Mouse (Mus musculus) intestine, postnatal 0 days (tissue): ENCODE measurements around the gene Cerk. TPM values are rescaled to one million over a fixed set of nuclear protein-coding genes. Genes with fewer than 3 reads are reported as not detected.

ENCODE experiments used
- ATAC-seq: fragments of 200-750 bp; cut with Nextera tagmentation; 2 replicates; pipeline ENCODE4 v1.8.0; 2017; ENCODE audit warnings: mild to moderate bottlenecking, moderate TSS enrichment, moderate library complexity
- H3K27ac ChIP-seq: fragments of 300-500 bp; sonication (generic); 2 replicates; pipeline ENCODE4 v1.5.1; 2014; ENCODE audit warnings: mild to moderate bottlenecking, low read depth, low read length, moderate library complexity
- H3K27me3 ChIP-seq: fragments of 300-500 bp; sonication (generic); replicated peaks from 2 replicates; pipeline ENCODE4 v1.6.1; 2014; ENCODE audit warnings: low read length, mixed read lengths; ENCODE audit not compliant: control insufficient read depth, insufficient read depth
- H3K36me3 ChIP-seq: fragments of 300-500 bp; sonication (generic); 2 replicates; pipeline ENCODE4 v1.6.1; 2014; ENCODE audit warnings: mild to moderate bottlenecking, moderate library complexity; ENCODE audit not compliant: control insufficient read depth, insufficient read depth
- H3K4me1 ChIP-seq: fragments of 300-500 bp; sonication (generic); replicated peaks from 2 replicates; pipeline ENCODE4 v1.6.1; 2014; ENCODE audit warnings: antibody characterized with exemption, low read length, mixed read lengths; ENCODE audit not compliant: control insufficient read depth, insufficient read depth
- H3K4me2 ChIP-seq: fragments of 300-500 bp; sonication (generic); replicated peaks from 2 replicates; pipeline ENCODE4 v1.6.1; 2014; ENCODE audit warnings: low read depth, mild to moderate bottlenecking, moderate library complexity
- H3K4me3 ChIP-seq: fragments of 300-500 bp; sonication (generic); 2 replicates; pipeline ENCODE4 v1.5.1; 2014; ENCODE audit warnings: low read depth, low read length
- H3K9ac ChIP-seq: fragments of 300-500 bp; sonication (generic); 2 replicates; pipeline ENCODE4 v1.6.1; 2014; ENCODE audit warnings: mild to moderate bottlenecking, low read depth, low read length
- H3K9me3 ChIP-seq: fragments of 300-500 bp; sonication (generic); 2 replicates; pipeline ENCODE4 v1.6.1; 2016; ENCODE audit warnings: mixed run types; ENCODE audit not compliant: control insufficient read depth
- CTCF ChIP-seq: sonication (generic); IDR thresholded peaks from 2 replicates; pipeline ENCODE4 v1.5.1; 2016; ENCODE audit warnings: low read depth, mild to moderate bottlenecking, control low read depth, antibody characterized with exemption, moderate library complexity
- WGBS: fragments of 180-500 bp; shearing (Covaris S2); extraction: QIAGEN DNeasy Blood & Tissue Kit; methylation state at CpG from one replicate; pipeline ENCODE4 v1.1.7; 2014; 5-methylcytosine and 5-hydroxymethylcytosine counted together
- polyA plus RNA-seq: library from polyadenylated mRNA; unstranded; fragments of >200 nt; fragmentation: Nextera tagmentation; extraction: Ambion mirVana; gene quantifications from 2 replicates; pipeline ENCODE4 v1.2.1, GENCODE M21; 2015

Gene Cerk
- polyA plus RNA-seq, 1 experiment from 2014 or later, result 4.2 TPM

DNA sequence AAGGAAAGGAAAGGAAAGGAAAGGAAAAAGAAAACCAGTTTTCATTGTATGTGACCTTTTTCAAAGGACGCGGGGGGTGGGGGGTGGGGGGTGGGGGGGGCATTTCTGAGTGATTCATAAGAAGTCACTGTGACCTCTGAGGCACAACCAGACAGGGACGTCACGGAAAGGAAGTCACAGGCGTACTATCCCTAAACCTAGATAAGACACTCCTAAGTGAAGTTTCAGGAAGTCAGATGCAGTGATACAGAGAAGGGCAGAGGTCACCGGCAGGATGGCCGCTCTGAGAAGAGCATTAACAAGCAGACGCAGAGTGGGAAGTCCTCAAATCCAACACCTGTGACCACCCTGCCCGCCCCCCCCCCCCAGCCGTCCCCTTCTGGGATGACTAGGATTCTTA, 25.0 kb downstream of the Cerk start:
- Histone ChIP-seq H3K27me3 (no peaks in the 10 kb centered on the region), H3K4me3 (no peak overlapping the region), H3K9me3 (no peaks in the 10 kb centered on the region), H3K36me3 (peaks cover 12% of the 10 kb centered on the region), H3K9ac (no peak overlapping the region), H3K4me1 (no peaks in the 10 kb centered on the region), H3K27ac (no peak overlapping the region), H3K4me2 (no peak overlapping the region)
- no peak for ATAC-seq
- TF ChIP-seq CTCF, result no peak
- WGBS, result 53% methylated on average over 10 of the region's 10 CpGs

DNA sequence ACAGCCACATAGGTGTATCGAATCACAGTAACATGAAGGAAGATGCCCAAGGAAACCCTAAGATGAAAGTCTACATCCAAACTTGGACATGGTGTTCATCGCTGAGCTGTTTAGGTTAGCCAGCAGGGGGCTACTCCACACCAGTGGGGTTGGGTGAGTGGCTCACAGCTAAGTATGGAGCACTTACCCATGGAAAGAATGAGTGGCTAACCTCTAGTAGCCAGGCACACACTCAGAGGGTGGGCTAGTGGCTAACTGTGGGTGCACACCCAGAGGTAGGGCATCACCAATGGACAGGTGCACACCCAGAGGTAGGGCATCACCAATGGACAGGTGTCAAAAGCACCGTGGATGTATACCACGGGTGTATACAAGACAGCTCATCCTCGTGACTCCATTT, 26.2 kb downstream of the Cerk start:
- Histone ChIP-seq H3K4me2 (no peak overlapping the region), H3K36me3 (peaks cover 14% of the 10 kb centered on the region), H3K4me3 (no peak overlapping the region), H3K9ac (no peak overlapping the region), H3K27ac (no peak overlapping the region), H3K4me1 (no peaks in the 10 kb centered on the region), H3K27me3 (no peaks in the 10 kb centered on the region), H3K9me3 (no peaks in the 10 kb centered on the region)
- TF ChIP-seq CTCF, result peak; percentile 65
- ATAC-seq, result no peak
- 91% methylated on average over 5 of the region's 5 CpGs for WGBS

DNA sequence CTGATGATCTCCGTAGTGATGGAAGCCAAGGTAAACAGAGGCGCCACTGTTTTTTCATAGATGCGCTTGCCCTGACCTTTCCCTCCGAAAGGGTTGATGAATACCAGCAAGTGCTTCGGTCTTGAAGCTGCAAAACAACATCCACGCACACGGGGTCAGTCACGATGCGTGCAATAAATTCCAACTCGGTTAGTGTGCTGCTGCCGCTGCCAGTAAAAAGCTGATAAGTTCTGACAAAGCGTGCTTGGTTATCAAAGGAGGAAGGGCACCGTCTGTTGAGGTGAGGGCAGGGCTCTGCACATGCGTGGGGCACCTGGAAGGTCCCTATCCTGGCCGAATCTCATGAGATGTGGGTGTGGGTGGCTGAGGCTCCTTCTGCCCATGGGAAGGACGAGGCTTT, 26.8 kb downstream of the Cerk start:
- peak; percentile 86 for TF ChIP-seq CTCF
- Histone ChIP-seq H3K4me2 (no peak overlapping the region), H3K4me1 (no peaks in the 10 kb centered on the region), H3K27ac (no peak overlapping the region), H3K9ac (no peak overlapping the region), H3K27me3 (no peaks in the 10 kb centered on the region), H3K36me3 (peaks cover 16% of the 10 kb centered on the region; the same call in 1 of the 2 replicates), H3K9me3 (no peaks in the 10 kb centered on the region), H3K4me3 (no peak overlapping the region)
- ATAC-seq, result peak; percentile 60
- WGBS, result 28% methylated on average over 16 of the region's 16 CpGs

DNA sequence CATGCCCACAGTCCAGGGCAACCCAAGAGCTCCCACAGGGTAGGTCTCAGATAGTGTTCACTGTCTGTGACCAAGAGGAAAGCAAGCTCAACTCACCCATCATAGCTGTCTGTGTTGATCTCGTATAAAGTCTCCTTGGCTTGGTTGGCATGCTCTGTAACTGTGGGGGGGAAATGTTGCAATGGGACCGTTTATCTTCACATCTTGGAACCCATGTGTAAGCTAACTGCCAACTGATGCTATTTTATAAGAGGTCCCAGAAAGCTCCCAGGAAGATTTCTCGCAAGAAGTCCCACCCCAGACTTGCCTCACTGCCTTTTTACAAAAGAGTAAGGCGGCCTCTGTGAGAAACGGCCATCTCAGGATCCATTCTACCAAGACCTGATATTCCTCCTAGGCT, 29.4 kb downstream of the Cerk start:
- Histone ChIP-seq H3K36me3 (peaks cover 20% of the 10 kb centered on the region; the same call in 1 of the 2 replicates), H3K4me2 (no peak overlapping the region), H3K4me1 (no peaks in the 10 kb centered on the region), H3K27ac (no peak overlapping the region), H3K9ac (no peak overlapping the region), H3K9me3 (no peaks in the 10 kb centered on the region), H3K27me3 (no peaks in the 10 kb centered on the region), H3K4me3 (no peak overlapping the region)
- ATAC-seq, result no peak
- TF ChIP-seq CTCF, result no peak
- WGBS, result 85% methylated on average over 5 of the region's 5 CpGs

DNA sequence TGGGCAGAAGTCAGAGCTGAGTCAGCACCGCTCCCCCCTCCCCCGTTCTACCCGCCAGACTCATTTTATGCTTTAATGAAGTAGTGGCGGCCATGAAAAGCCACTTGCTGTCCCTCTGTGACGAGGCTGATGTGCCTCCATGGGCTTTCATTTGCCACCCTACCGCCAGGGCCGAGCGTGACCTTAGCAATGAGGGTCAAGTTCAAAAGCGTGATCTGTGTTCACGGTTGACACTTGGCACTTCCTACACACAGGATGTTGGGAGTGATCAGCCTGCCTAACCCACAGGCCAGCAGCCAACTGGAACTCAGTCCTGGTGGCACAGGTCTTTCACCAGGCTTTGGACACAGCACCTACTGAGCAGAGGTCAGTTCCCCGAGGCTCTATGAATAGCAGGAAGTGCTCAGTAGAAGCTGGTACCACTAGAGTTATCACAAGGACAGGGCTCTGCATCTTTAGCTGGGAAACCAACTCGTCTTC, 32.4 kb downstream of the Cerk start:
- peaks cover 15% of the 10 kb centered on the region; the same call in 1 of the 2 replicates for H3K36me3 ChIP-seq
- H3K9ac ChIP-seq, result no peak overlapping the region
- no peaks in the 10 kb centered on the region for H3K27me3 ChIP-seq
- TF ChIP-seq CTCF, result no peak
- H3K9me3 ChIP-seq, result no peaks in the 10 kb centered on the region
- no peak overlapping the region for H3K4me3 ChIP-seq
- H3K4me1 ChIP-seq, result no peaks in the 10 kb centered on the region
- no peak for ATAC-seq
- WGBS, result 91% methylated on average over 12 of the region's 12 CpGs
- no peak overlapping the region for H3K27ac ChIP-seq
- no peak overlapping the region for H3K4me2 ChIP-seq

DNA sequence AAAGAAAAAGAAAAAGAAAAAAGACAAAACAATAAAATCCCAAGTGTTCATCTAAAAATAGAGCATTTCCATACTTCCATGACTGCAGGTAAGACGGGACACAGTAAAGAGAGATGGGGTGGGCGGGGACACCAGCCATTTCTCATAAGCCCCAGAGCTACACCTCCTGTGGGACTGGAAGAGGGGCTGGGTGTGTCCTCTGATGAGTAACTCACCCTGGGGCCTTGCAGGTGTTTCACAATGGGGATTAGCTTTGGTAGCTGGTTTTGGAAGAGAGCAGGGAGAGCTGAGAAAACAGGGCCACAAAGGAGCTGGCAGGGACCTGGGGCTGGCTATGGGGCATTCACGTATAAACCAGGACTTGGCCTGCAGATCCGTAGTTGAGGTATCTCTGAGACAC, 35.3 kb downstream of the Cerk start:
- peaks cover 22% of the 10 kb centered on the region; the same call in 1 of the 2 replicates for H3K36me3 ChIP-seq

DNA sequence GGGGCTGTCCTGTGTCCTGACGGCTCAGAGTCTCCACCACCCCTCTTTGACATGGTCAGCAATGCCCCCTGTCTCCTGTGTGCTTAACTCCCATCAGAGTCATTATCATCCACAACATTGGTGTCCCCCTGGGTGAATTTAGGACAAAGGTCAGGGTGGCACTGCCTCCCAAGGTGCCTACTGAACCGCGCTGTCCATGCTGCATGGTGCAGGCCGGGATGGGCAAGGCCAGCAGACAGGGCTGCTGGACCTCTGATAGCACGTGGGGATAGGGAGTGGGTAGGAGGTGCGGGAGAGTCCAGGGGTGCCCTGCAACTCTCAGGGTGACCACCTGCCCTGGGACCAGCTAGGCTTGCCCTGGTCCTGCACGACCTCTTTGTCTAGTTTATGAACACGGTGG, 39.0 kb downstream of the Cerk start:
- no peaks in the 10 kb centered on the region for H3K9me3 ChIP-seq
- H3K9ac ChIP-seq, result no peak overlapping the region
- H3K4me3 ChIP-seq, result no peak overlapping the region
- no peak overlapping the region for H3K4me2 ChIP-seq
- ATAC-seq, result no peak
- H3K36me3 ChIP-seq, result peaks cover 25% of the 10 kb centered on the region; the same call in 1 of the 2 replicates
- H3K4me1 ChIP-seq, result no peaks in the 10 kb centered on the region
- no peak for TF ChIP-seq CTCF
- WGBS, result 87% methylated on average over 8 of the region's 8 CpGs
- no peak overlapping the region for H3K27ac ChIP-seq
- no peaks in the 10 kb centered on the region for H3K27me3 ChIP-seq

More for the DNA sequence above, 35.3 kb downstream of the Cerk start:
- H3K4me1 ChIP-seq, result no peaks in the 10 kb centered on the region
- no peak overlapping the region for H3K4me2 ChIP-seq
- H3K27me3 ChIP-seq, result no peaks in the 10 kb centered on the region
- H3K9ac ChIP-seq, result no peak overlapping the region
- no peak overlapping the region for H3K27ac ChIP-seq
- H3K4me3 ChIP-seq, result no peak overlapping the region
- H3K9me3 ChIP-seq, result no peaks in the 10 kb centered on the region
- TF ChIP-seq CTCF, result no peak
- ATAC-seq, result no peak
- WGBS, result 73% methylated on average over 4 of the region's 4 CpGs
